Mouse (Mus musculus) liver, adult (tissue): ENCODE measurements around the gene Fam20c.

Source experiments
- GATA4 ChIP-seq: IDR thresholded peaks from 2 replicates; pipeline ENCODE4 v1.6.1; 2014; ENCODE audit warnings: mild to moderate bottlenecking, low read length; ENCODE audit not compliant: insufficient replicate concordance

The Fam20c gene

GRCm38 (mm10) chr5:138754303-138755120, at the start of gene Fam20c:
Gene Fam20c, plus strand, starts transcription at chr5:138754514.
- no peak for TF ChIP-seq GATA4

- no peak for TF ChIP-seq GATA4
Observed at GRCm38 (mm10) chr5:138707367-138707766, 46.9 kb upstream of the Fam20c start.

GRCm38 (mm10) chr5:138708591-138708990, 45.7 kb upstream of the Fam20c start:
- TF ChIP-seq GATA4: no peak

GRCm38 (mm10) chr5:138715561-138716095, 38.7 kb upstream of the Fam20c start:
- no peak for TF ChIP-seq GATA4

GRCm38 (mm10) chr5:138720329-138721190, 33.8 kb upstream of the Fam20c start:
- TF ChIP-seq GATA4: no peak

GRCm38 (mm10) chr5:138724417-138724816, 29.9 kb upstream of the Fam20c start:
- no peak for TF ChIP-seq GATA4

- no peak for TF ChIP-seq GATA4
Observed at GRCm38 (mm10) chr5:138725151-138725550, 29.2 kb upstream of the Fam20c start.

GRCm38 (mm10) chr5:138730863-138731262, 23.5 kb upstream of the Fam20c start:
- TF ChIP-seq GATA4: no peak

- TF ChIP-seq GATA4: no peak
Observed at GRCm38 (mm10) chr5:138733317-138733899, 20.9 kb upstream of the Fam20c start.

- no peak for TF ChIP-seq GATA4
Observed at GRCm38 (mm10) chr5:138734018-138734417, 20.3 kb upstream of the Fam20c start.

- TF ChIP-seq GATA4: no peak
Observed at GRCm38 (mm10) chr5:138735201-138735757, 19.0 kb upstream of the Fam20c start.

GRCm38 (mm10) chr5:138740150-138740549, 14.2 kb upstream of the Fam20c start:
- no peak for TF ChIP-seq GATA4

GRCm38 (mm10) chr5:138741516-138741915, 12.8 kb upstream of the Fam20c start:
- TF ChIP-seq GATA4: no peak

GRCm38 (mm10) chr5:138742281-138742680, 12.0 kb upstream of the Fam20c start:
- no peak for TF ChIP-seq GATA4

- TF ChIP-seq GATA4: no peak
Observed at GRCm38 (mm10) chr5:138743631-138744030, 10.7 kb upstream of the Fam20c start.
